Mouse (Mus musculus): ENCODE measurements around the gene Sctr.

Sctr gene

DNA sequence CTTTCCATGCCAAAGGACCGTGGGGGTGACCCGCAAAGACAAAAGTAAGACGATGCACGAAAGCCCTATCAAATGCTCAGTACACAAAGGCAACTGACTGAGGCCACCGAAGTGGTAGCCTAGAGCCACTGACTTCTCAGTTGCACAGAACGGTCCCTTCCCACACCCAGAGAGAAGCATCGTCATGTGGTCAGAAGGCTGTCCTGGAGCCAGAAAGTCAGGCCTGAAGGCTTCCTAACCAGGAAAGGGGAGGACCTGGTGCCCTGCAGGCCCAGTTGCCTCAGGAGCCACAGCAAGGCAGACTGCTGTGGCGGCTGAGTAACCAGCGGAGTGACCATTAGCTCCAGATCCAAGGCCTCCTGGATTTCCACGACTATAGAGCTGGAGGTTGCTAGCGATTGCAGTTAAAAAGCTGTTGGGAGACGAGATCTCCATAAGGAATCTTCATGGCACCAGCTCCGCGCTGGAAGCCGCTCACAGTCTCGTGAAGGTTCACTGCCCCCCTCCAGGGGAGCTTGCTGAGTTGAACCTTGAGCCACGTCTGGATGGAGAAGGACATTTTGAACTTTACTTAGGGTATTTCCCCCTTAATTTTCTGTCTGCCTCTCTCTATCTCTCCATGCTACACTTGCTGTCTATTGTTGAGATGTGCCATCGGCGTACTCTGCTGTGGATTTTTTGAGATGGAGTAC lies 103.2 kb downstream of the Sctr start:
- no peak for DNase-seq

DNA sequence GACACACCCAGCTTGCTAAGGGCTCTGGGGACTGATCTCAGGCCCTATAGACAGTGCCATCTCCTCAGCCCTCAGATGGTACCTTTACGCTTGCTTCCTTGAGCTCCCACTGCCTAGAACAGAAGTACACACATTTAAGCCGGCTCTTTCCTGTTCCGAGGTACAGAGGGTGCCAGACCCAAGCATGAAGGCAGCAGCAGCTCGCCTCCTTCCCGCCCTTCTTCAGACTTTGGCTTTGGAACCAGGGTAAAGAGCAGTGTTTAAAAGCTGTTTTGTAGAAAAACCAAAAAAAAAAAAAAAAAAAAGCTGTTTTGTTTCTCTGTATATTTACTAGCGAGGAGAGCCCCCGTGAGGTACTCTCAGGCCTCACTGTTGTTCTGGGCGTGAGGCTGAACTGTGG lies 105.1 kb downstream of the Sctr start:
- DNase-seq, result no peak

DNA sequence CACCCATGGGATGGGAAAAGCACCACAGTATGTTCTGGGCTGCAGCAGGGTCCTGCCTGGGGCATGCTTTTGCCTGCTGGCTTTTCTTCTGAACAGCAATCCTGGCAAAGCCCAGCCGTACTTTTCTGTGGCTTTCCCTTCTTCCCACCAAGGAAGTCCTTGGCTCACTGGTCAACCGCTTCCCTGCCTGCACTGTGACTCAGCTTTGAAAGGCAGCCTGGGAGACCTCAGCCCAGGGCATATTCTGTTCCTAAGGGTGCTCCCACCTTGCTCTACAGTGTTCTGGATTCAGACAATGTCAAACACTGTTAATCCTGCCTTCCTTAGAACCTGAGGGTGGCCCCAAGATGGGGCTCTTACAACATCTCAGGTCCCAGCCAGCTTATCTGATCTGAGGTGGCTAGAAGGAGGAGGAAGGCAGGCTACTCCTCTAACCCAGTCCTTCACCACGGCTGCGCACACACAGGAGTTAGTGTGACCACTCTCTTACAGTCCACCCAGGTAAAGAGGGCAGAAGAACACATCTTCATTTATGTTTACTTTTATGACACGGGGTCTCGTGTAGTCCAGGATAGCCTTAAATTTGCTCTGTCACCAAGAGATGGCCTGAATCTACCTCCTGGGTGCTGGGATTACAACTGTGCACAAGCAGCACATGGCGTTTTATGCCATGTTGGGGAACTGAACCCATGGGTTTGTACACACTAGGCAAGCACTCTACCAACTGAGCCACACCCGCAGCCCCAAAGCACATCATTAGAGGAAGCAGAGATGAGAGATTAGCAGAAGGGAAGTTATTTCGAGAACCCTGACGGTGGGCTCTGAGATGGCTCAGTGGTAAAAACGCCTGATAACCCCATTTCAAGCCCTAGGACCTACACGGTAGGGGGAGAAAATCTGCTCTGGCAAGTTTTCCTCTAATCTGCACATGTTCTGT lies 105.8 kb downstream of the Sctr start:
- no peak for DNase-seq

All from cerebellum, adult 8-10 months (tissue).